Mouse (Mus musculus) testis, adult 2 months (tissue): ENCODE measurements around the gene 2310061I04Rik. TPM values are rescaled to one million over a fixed set of nuclear protein-coding genes. Genes with fewer than 3 reads are reported as not detected.

Experiments used
- H3K27ac ChIP-seq: fragments of 200-500 bp; 2 replicates; pipeline ENCODE4 v1.5.1; 2012; ENCODE audit warnings: low read depth, low read length; ENCODE audit not compliant: control insufficient read depth, insufficient read depth
- H3K27me3 ChIP-seq: fragments of 200-500 bp; 2 replicates; pipeline ENCODE4 v1.6.1; 2012; ENCODE audit warnings: mild to moderate bottlenecking, low read length, moderate library complexity; ENCODE audit not compliant: control insufficient read depth, insufficient read depth
- H3K36me3 ChIP-seq: fragments of 200-500 bp; 2 replicates; pipeline ENCODE4 v1.6.1; 2012; ENCODE audit warnings: mild to moderate bottlenecking, low read length; ENCODE audit not compliant: control insufficient read depth, insufficient read depth
- H3K4me1 ChIP-seq: fragments of 200-500 bp; 2 replicates; pipeline ENCODE4 v1.6.1; 2012; ENCODE audit warnings: low read length; ENCODE audit not compliant: control insufficient read depth, insufficient read depth
- H3K4me3 ChIP-seq: fragments of 200-500 bp; 2 replicates; pipeline ENCODE4 v1.5.1; 2012; ENCODE audit warnings: low read depth, mild to moderate bottlenecking, low read length, moderate library complexity, mixed read lengths; ENCODE audit not compliant: control insufficient read depth
- CTCF ChIP-seq: fragments of 200-500 bp; IDR thresholded peaks from 2 replicates; pipeline ENCODE4 v1.5.1; 2012; ENCODE audit warnings: low read depth, mild to moderate bottlenecking, inconsistent platforms, low read length, moderate library complexity; ENCODE audit not compliant: control insufficient read depth, insufficient read depth, insufficient replicate concordance
- POLR2A ChIP-seq: fragments of 200-500 bp; IDR thresholded peaks from 2 replicates; pipeline ENCODE4 v1.6.1; 2012; ENCODE audit warnings: low read depth, mild to moderate bottlenecking, inconsistent platforms, low read length, moderate library complexity; ENCODE audit not compliant: control insufficient read depth
- polyA plus RNA-seq: library from polyadenylated mRNA; depleted of rRNA; stranded (reverse); fragments of >200 nt; gene quantifications from 2 replicates; pipeline ENCODE4 v1.2.3, GENCODE M21; 2012

The 2310061I04Rik gene
- polyA plus RNA-seq, 1 experiment = 172 TPM

- no peak overlapping the region for H3K27ac ChIP-seq
- no peaks in the 10 kb centered on the region for H3K36me3 ChIP-seq
- H3K27me3 ChIP-seq = no peaks in the 10 kb centered on the region
- H3K4me1 ChIP-seq = no peaks in the 10 kb centered on the region
- TF ChIP-seq POLR2A (no peak), CTCF (no peak)
- H3K4me3 ChIP-seq = no peak overlapping the region
These were observed 6.2 kb upstream of the 2310061I04Rik start for GRCm38 (mm10) chr17:35903343-35903991.

- TF ChIP-seq CTCF (no peak), POLR2A (no peak)
- peaks cover 13% of the 10 kb centered on the region for H3K4me1 ChIP-seq
- H3K36me3 ChIP-seq = no peaks in the 10 kb centered on the region
- H3K27ac ChIP-seq = no peak overlapping the region
- no peak overlapping the region for H3K4me3 ChIP-seq
- no peaks in the 10 kb centered on the region for H3K27me3 ChIP-seq
These were observed 3.4 kb upstream of the 2310061I04Rik start for GRCm38 (mm10) chr17:35900636-35901035.

GRCm38 (mm10) chr17:35897644-35898573, 678 bp upstream of the 2310061I04Rik start:
- Histone ChIP-seq H3K27ac (peak overlapping the region; percentile 76), H3K4me3 (peak overlapping the region; percentile 64), H3K27me3 (no peaks in the 10 kb centered on the region), H3K4me1 (peaks cover 13% of the 10 kb centered on the region), H3K36me3 (no peaks in the 10 kb centered on the region)
- TF ChIP-seq POLR2A (no peak), CTCF (no peak)

GRCm38 (mm10) chr17:35887725-35888124, 9.5 kb downstream of the 2310061I04Rik start:
- TF ChIP-seq POLR2A (no peak), CTCF (no peak)
- Histone ChIP-seq H3K27me3 (no peaks in the 10 kb centered on the region), H3K4me3 (no peak overlapping the region), H3K27ac (no peak overlapping the region), H3K4me1 (no peaks in the 10 kb centered on the region), H3K36me3 (peaks cover 8% of the 10 kb centered on the region)

GRCm38 (mm10) chr17:35883777-35884176, 13.5 kb downstream of the 2310061I04Rik start:
- H3K36me3 ChIP-seq = peaks cover 4% of the 10 kb centered on the region
- H3K4me1 ChIP-seq = peaks cover 8% of the 10 kb centered on the region
- no peak overlapping the region for H3K4me3 ChIP-seq
- H3K27me3 ChIP-seq = no peaks in the 10 kb centered on the region
- TF ChIP-seq POLR2A = no peak
- no peak for TF ChIP-seq CTCF
- H3K27ac ChIP-seq = no peak overlapping the region

- H3K36me3 ChIP-seq = peaks cover 4% of the 10 kb centered on the region
- no peak for TF ChIP-seq POLR2A
- no peak for TF ChIP-seq CTCF
These were observed 14.3 kb downstream of the 2310061I04Rik start for GRCm38 (mm10) chr17:35882924-35883323.

GRCm38 (mm10) chr17:35879245-35880057, 17.8 kb downstream of the 2310061I04Rik start, which contains the start of gene Dhx16:
Gene Dhx16, plus strand, starts transcription at chr17:35879819.
- peak within 1 kb of the TSS; percentile 46 for H3K27ac ChIP-seq
- no peaks in the 10 kb centered on the region; the same call in 1 of the 2 replicates for H3K36me3 ChIP-seq

More at GRCm38 (mm10) chr17:35882924-35883323, 14.3 kb downstream of the 2310061I04Rik start:
- Histone ChIP-seq H3K4me3 (no peak overlapping the region), H3K27ac (no peak overlapping the region), H3K4me1 (peaks cover 8% of the 10 kb centered on the region), H3K27me3 (no peaks in the 10 kb centered on the region)

More at GRCm38 (mm10) chr17:35879245-35880057, 17.8 kb downstream of the 2310061I04Rik start, which contains the start of gene Dhx16:
- peak within 1 kb of the TSS; percentile 91 for H3K4me3 ChIP-seq
- peak; percentile 62 for TF ChIP-seq CTCF
- TF ChIP-seq POLR2A = peak; percentile 69; the same call in 1 of the 2 replicates
- no peaks in the 10 kb centered on the region for H3K27me3 ChIP-seq
- peaks cover 8% of the 10 kb centered on the region for H3K4me1 ChIP-seq
